Mouse (Mus musculus) hindbrain, postnatal 0 days (tissue): ENCODE data around the gene Rpl27. TPM values are rescaled to one million over a fixed set of nuclear protein-coding genes. Genes with fewer than 3 reads are reported as not detected.

Source experiments
- ATAC-seq: fragments of 200-750 bp; cut with Nextera tagmentation; 2 replicates; pipeline ENCODE4 v1.8.0; 2017; ENCODE audit warnings: mild to moderate bottlenecking, moderate TSS enrichment, moderate library complexity
- DNase-seq: peaks from one replicate; pipeline ENCODE4 v3.0.0-alpha.2; 2015; ENCODE audit warnings: low spot score
- H3K27ac ChIP-seq: fragments of 300-500 bp; sonication (generic); 2 replicates; pipeline ENCODE4 v1.5.1; 2014; ENCODE audit warnings: mild to moderate bottlenecking
- H3K27me3 ChIP-seq: fragments of 300-500 bp; sonication (generic); 2 replicates; pipeline ENCODE4 v1.6.1; 2014; ENCODE audit warnings: low read length, mixed read lengths; ENCODE audit not compliant: insufficient read depth
- H3K36me3 ChIP-seq: fragments of 300-500 bp; sonication (generic); 2 replicates; pipeline ENCODE4 v1.6.1; 2014; ENCODE audit warnings: low read length, mixed read lengths; ENCODE audit not compliant: insufficient read depth
- H3K4me1 ChIP-seq: fragments of 300-500 bp; sonication (generic); 2 replicates; pipeline ENCODE4 v1.6.1; 2014; ENCODE audit warnings: antibody characterized with exemption, low read length, mixed read lengths; ENCODE audit not compliant: insufficient read depth
- H3K4me2 ChIP-seq: fragments of 300-500 bp; sonication (generic); 2 replicates; pipeline ENCODE4 v1.6.1; 2014; ENCODE audit warnings: low read depth, mild to moderate bottlenecking, low read length, moderate library complexity, mixed read lengths
- H3K4me3 ChIP-seq: fragments of 300-500 bp; sonication (generic); 2 replicates; pipeline ENCODE4 v1.5.1; 2014; ENCODE audit warnings: low read length
- H3K9ac ChIP-seq: fragments of 300-500 bp; sonication (generic); replicated peaks from 2 replicates; pipeline ENCODE4 v1.6.1; 2014; ENCODE audit warnings: mild to moderate bottlenecking, low read length, moderate library complexity, mixed read lengths
- H3K9me3 ChIP-seq: fragments of 300-500 bp; sonication (generic); 2 replicates; pipeline ENCODE4 v1.6.1; 2016; ENCODE audit warnings: low read length, mixed read lengths
- CTCF ChIP-seq: IDR thresholded peaks from 2 replicates; pipeline ENCODE4 v1.5.1; 2016; ENCODE audit warnings: antibody characterized with exemption, control low read depth, low read depth
- WGBS: fragments of 180-500 bp; shearing (Covaris S2); extraction: QIAGEN DNeasy Blood & Tissue Kit; methylation state at CpG from one replicate; pipeline ENCODE4 v1.1.7; 2014; 5-methylcytosine and 5-hydroxymethylcytosine counted together
- polyA plus RNA-seq: library from polyadenylated mRNA; unstranded; fragments of >200 nt; fragmentation: Nextera tagmentation; extraction: Ambion mirVana; gene quantifications from 2 replicates; pipeline ENCODE4 v1.2.1, GENCODE M21; 2015
- total RNA-seq: library from RNA; depleted of rRNA; stranded (reverse); fragments of >200 nt; gene quantifications from 2 replicates; pipeline ENCODE4 v1.2.3, GENCODE M21; 2014

Rpl27 gene
- total and polyA plus RNA-seq, 2 experiments from 2014 or later, result 276 to 535 TPM

GRCm38 (mm10) chr11:101467477-101468262 lies 25.6 kb downstream of the Rpl27 start:
- peak; percentile 74 for TF ChIP-seq CTCF
- peaks cover 3% of the 10 kb centered on the region; the same call in 1 of the 2 replicates for H3K36me3 ChIP-seq
- DNase-seq (peak; percentile 91), ATAC-seq (peak; percentile 79)
- H3K4me2 ChIP-seq, result peak overlapping the region; percentile 73
- peak overlapping the region; percentile 78 for H3K4me3 ChIP-seq
- WGBS, result under 1% methylated on average over 45 of the region's 54 CpGs
- peak overlapping the region; percentile 89 for H3K27ac ChIP-seq
- no peaks in the 10 kb centered on the region for H3K27me3 ChIP-seq
- no peaks in the 10 kb centered on the region for H3K9me3 ChIP-seq
- peaks cover 20% of the 10 kb centered on the region for H3K4me1 ChIP-seq
- H3K9ac ChIP-seq, result peak overlapping the region; percentile 83

DNA sequence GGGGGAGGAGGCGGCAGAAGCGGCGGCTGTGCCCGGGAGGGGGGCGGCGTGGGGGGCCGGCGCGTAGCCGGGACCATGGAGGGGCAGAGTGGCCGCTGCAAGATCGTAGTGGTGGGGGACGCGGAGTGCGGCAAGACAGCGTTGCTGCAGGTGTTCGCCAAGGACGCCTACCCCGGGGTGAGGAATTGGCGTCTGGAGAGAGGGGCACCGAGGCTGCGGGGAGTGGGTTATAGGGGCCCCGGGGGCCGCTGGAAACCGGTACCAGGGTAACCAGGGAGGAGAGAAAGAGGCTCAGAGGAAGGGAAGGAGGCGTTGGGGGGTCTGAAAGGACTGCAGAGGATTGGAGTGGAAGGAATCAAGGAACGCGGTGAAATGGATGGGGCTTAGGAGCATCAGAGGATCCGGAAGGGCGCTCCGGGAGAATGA lies 26.2 kb downstream of the Rpl27 start:
- under 1% methylated on average over 27 of the region's 31 CpGs for WGBS
- Histone ChIP-seq H3K4me1 (peaks cover 17% of the 10 kb centered on the region), H3K4me3 (peak overlapping the region; percentile 78), H3K27ac (peak overlapping the region; percentile 89), H3K9ac (peak overlapping the region; percentile 83), H3K4me2 (peak overlapping the region; percentile 73), H3K9me3 (no peaks in the 10 kb centered on the region), H3K36me3 (no peaks in the 10 kb centered on the region), H3K27me3 (no peaks in the 10 kb centered on the region)
- DNase-seq, result peak; percentile 53
- ATAC-seq, result peak; percentile 21
- no peak for TF ChIP-seq CTCF

DNA sequence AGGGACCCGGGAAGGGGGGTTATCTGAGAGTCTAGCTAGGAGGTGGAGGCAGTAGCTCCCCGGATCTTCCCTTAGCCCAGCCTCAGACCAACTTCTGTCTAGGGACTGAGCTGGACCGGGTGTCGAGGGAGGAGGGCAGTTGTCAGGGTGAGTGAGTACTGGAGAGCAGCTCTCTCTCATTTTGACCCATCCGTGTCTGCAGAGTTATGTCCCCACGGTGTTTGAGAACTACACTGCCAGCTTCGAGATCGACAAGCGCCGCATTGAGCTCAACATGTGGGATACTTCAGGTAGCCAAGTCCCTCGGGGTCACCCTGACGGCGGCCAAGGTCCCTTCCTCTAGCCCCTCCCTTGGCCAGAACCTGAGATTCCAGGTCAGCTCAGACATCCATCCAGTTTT lies 26.6 kb downstream of the Rpl27 start:
- no peaks in the 10 kb centered on the region for H3K27me3 ChIP-seq
- peak overlapping the region; percentile 78 for H3K4me3 ChIP-seq
- ATAC-seq, result no peak
- no peaks in the 10 kb centered on the region for H3K9me3 ChIP-seq
- peaks cover 13% of the 10 kb centered on the region; the same call in 1 of the 2 replicates for H3K4me1 ChIP-seq
- H3K4me2 ChIP-seq, result peak overlapping the region; percentile 73
- H3K9ac ChIP-seq, result peak overlapping the region; percentile 83
- no peaks in the 10 kb centered on the region for H3K36me3 ChIP-seq
- no peak for DNase-seq
- peak overlapping the region; percentile 89 for H3K27ac ChIP-seq
- TF ChIP-seq CTCF, result no peak
- under 1% methylated on average over 13 of the region's 13 CpGs for WGBS

DNA sequence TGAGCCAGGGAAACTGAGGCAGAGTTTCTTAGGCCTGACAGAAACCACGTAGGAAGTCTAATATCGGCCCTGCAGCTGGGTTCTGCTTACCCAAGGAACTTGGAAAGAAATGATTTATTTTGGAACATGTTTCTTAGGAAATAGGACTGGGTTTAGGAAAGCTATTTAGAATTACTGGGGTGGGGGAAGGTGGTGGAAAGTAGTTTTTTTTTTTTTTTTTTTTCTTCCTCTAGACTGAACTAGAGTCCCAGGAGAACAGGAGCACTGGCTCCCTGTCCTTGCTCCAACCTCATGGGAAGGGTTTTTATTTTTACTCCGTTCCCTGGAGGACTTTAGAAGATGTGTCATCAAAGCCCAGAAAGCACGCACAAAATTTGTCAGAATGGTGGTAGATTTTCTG lies 27.1 kb downstream of the Rpl27 start:
- ATAC-seq (no peak), DNase-seq (no peak)
- no peaks in the 10 kb centered on the region for H3K9me3 ChIP-seq
- peaks cover 8% of the 10 kb centered on the region; the same call in 1 of the 2 replicates for H3K4me1 ChIP-seq
- peak overlapping the region; percentile 78 for H3K4me3 ChIP-seq
- no peaks in the 10 kb centered on the region for H3K27me3 ChIP-seq
- H3K36me3 ChIP-seq, result no peaks in the 10 kb centered on the region
- WGBS, result 52% methylated on average over 4 of the region's 4 CpGs
- H3K9ac ChIP-seq, result peak overlapping the region; percentile 83
- TF ChIP-seq CTCF, result no peak
- peak overlapping the region; percentile 73 for H3K4me2 ChIP-seq
- H3K27ac ChIP-seq, result no peak overlapping the region

- Histone ChIP-seq H3K4me3 (no peak overlapping the region), H3K4me2 (peak overlapping the region; percentile 24; the same call in 1 of the 2 replicates), H3K4me1 (peaks cover 5% of the 10 kb centered on the region; the same call in 1 of the 2 replicates), H3K9ac (0 out of 2 replicates have a peak overlapping the region, but pooled peaks have one; percentile 15), H3K9me3 (no peaks in the 10 kb centered on the region), H3K27me3 (no peaks in the 10 kb centered on the region), H3K36me3 (no peaks in the 10 kb centered on the region), H3K27ac (no peak overlapping the region)
- TF ChIP-seq CTCF, result no peak
- WGBS, result 21% methylated on average over 7 of the region's 7 CpGs
- DNase-seq, result no peak
- ATAC-seq, result no peak
Measured at GRCm38 (mm10) chr11:101470206-101470605, 28.1 kb downstream of the Rpl27 start.

GRCm38 (mm10) chr11:101471926-101472325 lies 29.8 kb downstream of the Rpl27 start:
- TF ChIP-seq CTCF, result no peak
- Histone ChIP-seq H3K9me3 (no peaks in the 10 kb centered on the region), H3K27me3 (no peaks in the 10 kb centered on the region), H3K4me2 (no peak overlapping the region), H3K36me3 (no peaks in the 10 kb centered on the region), H3K27ac (peak overlapping the region; percentile 55; the same call in 1 of the 2 replicates), H3K4me3 (no peak overlapping the region), H3K4me1 (peaks cover 5% of the 10 kb centered on the region; the same call in 1 of the 2 replicates), H3K9ac (no peak overlapping the region)
- DNase-seq (peak; percentile 35), ATAC-seq (no peak)
- WGBS, result 23% methylated on average over 3 of the region's 3 CpGs
